Mouse (Mus musculus): ENCODE results near the gene Slc25a25. TPM values are rescaled to one million over a fixed set of nuclear protein-coding genes. Genes with fewer than 3 reads are reported as not detected.

The Slc25a25 gene
- total and polyA plus RNA-seq, 3 experiments: 6.6 to 10.0 (median 9.8) TPM

DNA sequence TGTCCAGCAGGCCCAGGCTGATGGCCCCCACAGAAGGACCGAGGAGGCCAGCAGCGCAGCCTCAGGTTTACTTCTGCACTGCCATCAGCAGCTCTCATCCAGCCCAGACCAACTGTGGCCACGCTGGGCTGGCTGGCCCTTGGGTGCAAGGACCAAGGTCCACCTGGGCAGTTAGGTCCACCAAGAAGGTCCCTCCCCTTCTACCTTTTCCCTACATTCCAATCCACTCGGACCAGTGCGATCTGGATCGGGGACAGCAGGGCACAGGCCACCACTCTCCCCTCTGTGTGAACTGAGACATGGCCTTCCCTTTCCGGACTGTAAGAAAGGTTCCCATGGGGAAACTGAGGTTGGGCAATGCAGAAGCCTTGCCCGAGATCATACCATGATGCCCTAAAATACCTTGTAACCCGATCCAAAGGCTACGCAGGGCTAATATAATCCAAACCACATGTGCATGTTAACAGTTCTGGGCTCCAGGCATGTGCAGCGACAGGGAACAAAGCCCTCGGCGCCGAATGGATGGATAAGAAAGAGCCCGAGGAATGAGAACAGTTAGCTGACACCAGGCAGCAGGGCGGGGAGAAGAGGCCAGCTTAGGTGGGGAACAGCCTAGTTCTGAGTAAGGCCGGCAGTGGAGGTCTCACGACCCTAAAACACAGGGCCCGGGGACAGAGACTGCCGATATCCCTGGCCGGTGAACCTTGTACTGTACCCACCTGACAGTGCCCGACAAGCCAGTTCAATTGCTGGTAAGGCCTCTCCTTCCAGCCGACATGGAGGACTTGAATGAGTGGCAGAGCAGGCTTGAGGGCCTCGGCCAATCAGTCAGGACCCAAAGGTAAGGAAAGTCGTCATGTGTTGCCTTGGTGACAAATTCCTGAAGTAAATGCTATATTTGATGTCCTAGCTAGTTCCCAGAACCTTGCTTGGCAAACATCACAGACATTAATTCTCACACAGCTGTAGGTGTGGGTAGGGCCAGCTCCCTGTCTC is 42.5 kb downstream of the Slc25a25 start:
- Histone ChIP-seq H3K9ac (ENCODE audit: insufficient read depth, low read depth) (no peak overlapping the region), H3K4me1 (ENCODE audit: control insufficient read depth in 1 of 2, insufficient read depth in 2 of 2) (no peaks in the 10 kb centered on the region), H3K79me2 (replicated peaks; ENCODE audit: control insufficient read depth, extremely low read depth, insufficient read depth, poor library complexity, severe bottlenecking) (no peaks in the 10 kb centered on the region), H3K4me2 (ENCODE audit: insufficient read depth, low read depth, poor library complexity, severe bottlenecking) (no peak overlapping the region), H3K27me3 (replicated peaks) (no peaks in the 10 kb centered on the region), H3K27ac (ENCODE audit: insufficient read depth, low read depth) (no peak overlapping the region), H3K36me3 (replicated peaks in 1 of 2; ENCODE audit: control insufficient read depth in 1 of 2, insufficient read depth in 1 of 2, low read length in 1 of 2) (peaks cover 0 to 5% of the 10 kb centered on the region in 2 experiments), H3K4me3 (replicated peaks in 1 of 3; ENCODE audit: low read depth in 2 of 3, low read length in 2 of 3, poor library complexity in 1 of 3) (no peak overlapping the region), H3K9me3 (replicated peaks; ENCODE audit: low read length) (no peaks in the 10 kb centered on the region)
- DNase-seq (ENCODE audit: extremely low read depth): no peak
- no peak for TF ChIP-seq USF2 (conservative IDR thresholded peaks at IDR 0.05; ENCODE audit: low read depth, low read length)
- no peak for TF ChIP-seq PAX5 (IDR thresholded peaks at IDR 0.05; ENCODE audit: low read length)
- TF ChIP-seq HCFC1 (IDR thresholded peaks at IDR 0.05; ENCODE audit: low read depth, low read length): no peak
- no peak for TF ChIP-seq POLR2A (IDR thresholded peaks at IDR 0.05; ENCODE audit: low read depth, low read length)
- no peak for TF ChIP-seq ZNF384 (IDR thresholded peaks at IDR 0.05; ENCODE audit: low read depth, low read length)
- TF ChIP-seq TCF12 (IDR thresholded peaks at IDR 0.05; ENCODE audit: low read depth, low read length): no peak
- TF ChIP-seq CHD2 (IDR thresholded peaks at IDR 0.05; ENCODE audit: low read length): no peak
- in situ Hi-C loops (cut with MboI; ENCODE audit: low pct_ligation_motif_present, low pct_unique_long_range_greater_than_20kb, low sequenced_read_pairs) (no loop called here), dilution Hi-C loops (cut with MboI; ENCODE audit: extremely low pct_ligation_motif_present, extremely low pct_unique_long_range_greater_than_20kb, low sequenced_read_pairs) (no loop called here)

DNA sequence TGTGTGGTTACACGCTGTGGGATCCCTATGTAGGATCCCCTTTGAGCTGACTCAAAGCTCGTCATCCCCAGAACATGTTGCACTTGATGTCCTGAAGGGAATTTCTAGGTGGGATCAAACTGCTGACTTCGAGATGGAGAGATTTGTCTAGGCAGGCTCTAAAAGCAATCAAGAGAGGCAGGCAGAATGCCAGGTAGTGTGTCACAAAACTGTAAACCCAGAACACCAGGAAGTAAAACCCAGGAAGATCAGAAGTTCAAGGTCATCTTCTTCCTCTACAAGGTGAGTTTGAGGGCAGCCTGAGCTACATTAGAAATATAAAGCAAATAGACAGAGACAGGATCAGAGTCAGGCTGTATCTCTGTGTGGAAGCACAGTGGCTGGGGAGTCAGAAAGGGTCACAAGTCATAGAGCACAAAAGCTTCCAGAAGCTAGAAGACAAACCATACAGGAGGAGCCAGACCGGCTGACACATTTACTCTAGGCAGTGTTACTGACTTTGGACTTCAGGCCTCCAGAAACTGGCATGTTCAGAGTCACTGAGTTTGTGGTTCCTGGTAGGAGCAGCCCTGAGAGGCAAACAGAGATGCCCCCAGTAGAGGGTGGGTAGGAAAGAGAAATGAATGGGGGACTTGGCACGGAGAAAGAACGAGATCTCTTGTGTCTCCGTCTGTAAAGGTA is 44.0 kb downstream of the Slc25a25 start:
- TF ChIP-seq JUND (conservative IDR thresholded peaks at IDR 0.05; ENCODE audit: low read depth, low read length) (no peak), MXI1 (IDR thresholded peaks at IDR 0.05; ENCODE audit: low read depth, low read length) (no peak), RAD21 (IDR thresholded peaks at IDR 0.05; ENCODE audit: low read depth, low read length) (no peak), GABPA (IDR thresholded peaks at IDR 0.05; ENCODE audit: insufficient replicate concordance, low read depth, low read length) (no peak), ZNF384 (IDR thresholded peaks at IDR 0.05; ENCODE audit: low read depth, low read length) (no peak), MYC (IDR thresholded peaks at IDR 0.05; ENCODE audit: low read depth, low read length) (no peak), EP300 (IDR thresholded peaks at IDR 0.05; ENCODE audit: low read length) (no peak)
- in situ Hi-C loops (cut with MboI; ENCODE audit: low pct_ligation_motif_present, low pct_unique_long_range_greater_than_20kb, low sequenced_read_pairs): no loop called here
- DNase-seq (ENCODE audit: extremely low read depth): no peak

More for the DNA sequence above, 44.0 kb downstream of the Slc25a25 start:
- Histone ChIP-seq H3K4me1 (ENCODE audit: control insufficient read depth in 1 of 2, insufficient read depth in 2 of 2) (no peaks in the 10 kb centered on the region), H3K36me3 (replicated peaks in 1 of 2; ENCODE audit: control insufficient read depth in 1 of 2, insufficient read depth in 1 of 2, low read length in 1 of 2) (peaks cover 4 to 15% of the 10 kb centered on the region in 2 experiments), H3K9ac (ENCODE audit: insufficient read depth, low read depth) (no peak overlapping the region), H3K4me2 (ENCODE audit: insufficient read depth, low read depth, poor library complexity, severe bottlenecking) (no peak overlapping the region), H3K79me2 (replicated peaks; ENCODE audit: control insufficient read depth, extremely low read depth, insufficient read depth, poor library complexity, severe bottlenecking) (no peaks in the 10 kb centered on the region), H3K4me3 (replicated peaks in 1 of 3; ENCODE audit: low read depth in 2 of 3, low read length in 2 of 3, poor library complexity in 1 of 3) (no peak overlapping the region), H3K27me3 (replicated peaks) (no peaks in the 10 kb centered on the region), H3K27ac (ENCODE audit: insufficient read depth, low read depth) (no peak overlapping the region), H3K9me3 (replicated peaks; ENCODE audit: low read length) (no peaks in the 10 kb centered on the region)
- dilution Hi-C loops (cut with MboI; ENCODE audit: extremely low pct_ligation_motif_present, extremely low pct_unique_long_range_greater_than_20kb, low sequenced_read_pairs): no loop called here
